Mouse (Mus musculus): ENCODE results near the gene Gsdma3.
"Not testable (repeated sequence)": the region's sequence is repeated elsewhere in the genome, so short reads cannot be mapped to it uniquely, and the experiment has no call there.

Gsdma3 gene

GRCm38 (mm10) chr11:98671857-98672256 lies 45.7 kb downstream of the Gsdma3 start:
- no peak for DNase-seq

- DNase-seq: no peak
Measured at GRCm38 (mm10) chr11:98672482-98672881, 46.3 kb downstream of the Gsdma3 start.

GRCm38 (mm10) chr11:98673136-98673535 lies 47.0 kb downstream of the Gsdma3 start:
- DNase-seq: peak; percentile 38 to 65

- no peak for DNase-seq
Measured at GRCm38 (mm10) chr11:98675829-98676363, 49.7 kb downstream of the Gsdma3 start.

GRCm38 (mm10) chr11:98680023-98680422 lies 53.9 kb downstream of the Gsdma3 start:
- DNase-seq: no peak

- not testable (repeated sequence) for DNase-seq
Measured at GRCm38 (mm10) chr11:98680595-98680994, 54.4 kb downstream of the Gsdma3 start.

- no peak for DNase-seq
Measured at GRCm38 (mm10) chr11:98681186-98681585, 55.0 kb downstream of the Gsdma3 start.

- peak; percentile 90 to 96 for DNase-seq
Measured at GRCm38 (mm10) chr11:98681786-98682745, 55.9 kb downstream of the Gsdma3 start, which contains the start of gene Psmd3. Gene Psmd3, plus strand, starts transcription at chr11:98682554.

GRCm38 (mm10) chr11:98682811-98683210 lies 56.7 kb downstream of the Gsdma3 start:
- DNase-seq: no peak

- DNase-seq: no peak
Measured at GRCm38 (mm10) chr11:98685642-98686041, 59.5 kb downstream of the Gsdma3 start.

GRCm38 (mm10) chr11:98686976-98687375 lies 60.8 kb downstream of the Gsdma3 start:
- DNase-seq: no peak

Measured in spleen, adult 18-20 months (tissue).